27 mouse cellular contexts compared by ENCODE assay signal in the genomic region with DNA sequence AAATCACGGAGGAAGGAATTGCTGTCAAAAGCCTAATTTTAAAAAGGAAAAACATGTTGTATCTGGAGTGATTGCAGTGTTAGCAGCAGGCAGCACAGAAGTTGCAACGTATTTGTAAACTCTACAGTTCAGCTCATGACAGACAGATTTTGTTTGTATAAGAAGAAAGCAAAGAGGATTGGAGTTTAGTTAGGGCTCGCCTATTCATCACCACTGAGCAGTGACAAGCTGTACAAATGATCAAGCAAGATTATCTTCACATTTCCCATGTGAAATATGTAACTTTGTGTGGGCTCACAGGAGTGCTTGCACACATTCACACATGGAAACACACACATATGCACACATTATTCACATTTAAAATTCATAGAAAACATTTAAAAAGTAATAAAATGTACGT. TPM values are rescaled to one million over a fixed set of nuclear protein-coding genes. Genes with fewer than 3 reads are reported as not detected.
DNase-seq lines count a peak whose midpoint lies in the region; ATAC-seq and TF ChIP-seq lines count a peak whose summit lies in the region.
"Had no signal": no experiment of that assay in that cellular context is flagged by ENCODE, and none has a peak within 500 bp of the region (broad histone marks: within the 10 kb centered on the region; RNA-seq: fewer than 3 reads in every experiment).

No protein-coding gene starts in this region.

- TF ChIP-seq POLR2A in brain, embryonic 14.5 days (IDR thresholded peaks at IDR 0.05; ENCODE audit: borderline replicate concordance, extremely low read depth, insufficient read depth, insufficient read length, poor library complexity, severe bottlenecking) = no peak

- peak; percentile 71 for ATAC-seq in forebrain, embryonic 15.5 days (replicated peaks)
- ATAC-seq in forebrain, embryonic 11.5 days (replicated peaks; ENCODE audit: low FRiP score) = no peak
- peak; percentile 83 for ATAC-seq in forebrain, embryonic 16.5 days
- ATAC-seq: activated CD4-positive, CD25-positive, alpha-beta regulatory T cell, adult 4 months; CD4-positive, CD25-positive, alpha-beta regulatory T cell, adult 4 months; hindbrain, postnatal 0 days; inflammation-experienced regulatory T-cells, adult 6 months; intestine, embryonic 16.5 days had no signal

- no peak overlapping the region for H3K4me3 ChIP-seq in forebrain, embryonic 15.5 days
- no peak overlapping the region for H3K4me3 ChIP-seq in forebrain, embryonic 11.5 days (ENCODE audit: low read depth, low read length)
- H3K4me3 ChIP-seq in forebrain, embryonic 16.5 days (replicated peaks; ENCODE audit: low read length) = no peak overlapping the region
- H3K4me3 ChIP-seq: embryonic facial prominence, embryonic 12.5 days; embryonic facial prominence, embryonic 15.5 days; heart, adult 2 months; heart, embryonic 10.5 days; heart, embryonic 13.5 days had no signal

- no peak overlapping the region for H3K27ac ChIP-seq in forebrain, embryonic 15.5 days (replicated peaks)
- H3K27ac ChIP-seq in forebrain, embryonic 11.5 days (ENCODE audit: low read depth, low read length) = no peak overlapping the region
- H3K27ac ChIP-seq in forebrain, embryonic 16.5 days (ENCODE audit: low read length) = no peak overlapping the region
- H3K27ac ChIP-seq: embryonic facial prominence, embryonic 12.5 days; embryonic facial prominence, embryonic 15.5 days; heart, adult 2 months; heart, embryonic 10.5 days; heart, embryonic 13.5 days; hindbrain, embryonic 14.5 days; hindbrain, postnatal 0 days had no signal

- DNase-seq in forebrain, embryonic 11.5 days (ENCODE audit: low spot score) = no peak
- peak; percentile 44 for DNase-seq in brain, embryonic 14.5 days (ENCODE audit: low read depth)
- no peak for DNase-seq in adrenal gland, postnatal 36 days
- DNase-seq in neural tube, embryonic 10.5 days (ENCODE audit: extremely low spot score, low spot score) = no peak
- DNase-seq: adrenal gland, postnatal 10 days; cerebellum, adult 11 months; cerebellum, adult 2 months; cerebellum, adult 9-11 months; cerebellum, postnatal 25 days; gastrocnemius, postnatal 10 days; gastrocnemius, postnatal 36 days; heart, adult 2 months; heart, postnatal 14 days; heart, postnatal 4 days; kidney, adult 2 months had no signal

- H3K4me2 ChIP-seq in forebrain, embryonic 15.5 days (replicated peaks) = no peak overlapping the region
- no peak overlapping the region for H3K4me2 ChIP-seq in forebrain, embryonic 11.5 days (ENCODE audit: low read depth, low read length, severe bottlenecking)
- H3K4me2 ChIP-seq in forebrain, embryonic 16.5 days (ENCODE audit: low read length) = no peak overlapping the region
- H3K4me2 ChIP-seq: embryonic facial prominence, embryonic 12.5 days; embryonic facial prominence, embryonic 15.5 days; heart, embryonic 13.5 days; hindbrain, embryonic 14.5 days had no signal

- no peak overlapping the region for H3K9ac ChIP-seq in forebrain, embryonic 15.5 days (replicated peaks)
- H3K9ac ChIP-seq in forebrain, embryonic 11.5 days (ENCODE audit: low read length) = no peak overlapping the region
- H3K9ac ChIP-seq in forebrain, embryonic 16.5 days (replicated peaks; ENCODE audit: low read depth, low read length) = no peak overlapping the region
- H3K9ac ChIP-seq: embryonic facial prominence, embryonic 12.5 days; embryonic facial prominence, embryonic 15.5 days; heart, embryonic 13.5 days; hindbrain, embryonic 14.5 days had no signal

- no peak for TF ChIP-seq CTCF in brain, embryonic 14.5 days (IDR thresholded peaks at IDR 0.05; ENCODE audit: borderline replicate concordance, extremely low read depth, insufficient read depth, insufficient read length)

- H3K9me3 ChIP-seq in forebrain, embryonic 15.5 days = no peaks in the 10 kb centered on the region
- no peaks in the 10 kb centered on the region for H3K9me3 ChIP-seq in forebrain, embryonic 11.5 days (ENCODE audit: control insufficient read depth, low read length)
- H3K9me3 ChIP-seq in forebrain, embryonic 16.5 days (ENCODE audit: control insufficient read depth, low read length) = no peaks in the 10 kb centered on the region
- H3K9me3 ChIP-seq: embryonic facial prominence, embryonic 12.5 days; embryonic facial prominence, embryonic 15.5 days; heart, embryonic 10.5 days; heart, embryonic 13.5 days had no signal

- 43% methylated on average over 4 of the region's 4 CpGs for WGBS in forebrain, embryonic 15.5 days
- WGBS in forebrain, embryonic 11.5 days = 68% methylated on average over 4 of the region's 4 CpGs
- 42% methylated on average over 4 of the region's 4 CpGs for WGBS in forebrain, embryonic 16.5 days

- H3K27me3 ChIP-seq in forebrain, embryonic 15.5 days = no peaks in the 10 kb centered on the region
- no peaks in the 10 kb centered on the region for H3K27me3 ChIP-seq in forebrain, embryonic 11.5 days (ENCODE audit: control insufficient read depth, insufficient read depth, low read length)
- no peaks in the 10 kb centered on the region for H3K27me3 ChIP-seq in forebrain, embryonic 16.5 days (replicated peaks; ENCODE audit: control insufficient read depth, insufficient read depth, low read length)
- H3K27me3 ChIP-seq: embryonic facial prominence, embryonic 12.5 days; embryonic facial prominence, embryonic 15.5 days; heart, embryonic 13.5 days had no signal

- no peaks in the 10 kb centered on the region for H3K36me3 ChIP-seq in forebrain, embryonic 15.5 days
- H3K36me3 ChIP-seq in forebrain, embryonic 11.5 days (ENCODE audit: control insufficient read depth, insufficient read depth, low read length) = no peaks in the 10 kb centered on the region
- no peaks in the 10 kb centered on the region for H3K36me3 ChIP-seq in forebrain, embryonic 16.5 days (ENCODE audit: control insufficient read depth, insufficient read depth)
- H3K36me3 ChIP-seq: embryonic facial prominence, embryonic 12.5 days; embryonic facial prominence, embryonic 15.5 days; heart, embryonic 10.5 days; heart, embryonic 13.5 days had no signal

- H3K4me1 ChIP-seq in forebrain, embryonic 15.5 days = no peaks in the 10 kb centered on the region
- no peaks in the 10 kb centered on the region for H3K4me1 ChIP-seq in forebrain, embryonic 11.5 days (replicated peaks; ENCODE audit: control insufficient read depth, insufficient read depth, low read length)
- no peaks in the 10 kb centered on the region for H3K4me1 ChIP-seq in forebrain, embryonic 16.5 days (replicated peaks; ENCODE audit: control insufficient read depth, insufficient read depth, low read length)
- H3K4me1 ChIP-seq: embryonic facial prominence, embryonic 12.5 days; embryonic facial prominence, embryonic 15.5 days; heart, embryonic 10.5 days; heart, embryonic 13.5 days had no signal

RNA-seq across cellular contexts. Expression of gene Cenpw, which starts 57.5 kb away (rescaled TPM):
- polyA plus RNA-seq in forebrain, embryonic 15.5 days (2015; fragmentation: Nextera tagmentation; extraction: Ambion mirVana) = 26.3 and 27.5 TPM in 2 replicates
- polyA plus RNA-seq in forebrain, embryonic 11.5 days (2014; fragmentation: Nextera tagmentation; extraction: Ambion mirVana) = 101 and 104 TPM in 2 replicates
- polyA plus RNA-seq in brain, embryonic 14.5 days (2012; rRNA removed) = 9.4 and 13.9 TPM in 2 replicates
- polyA plus RNA-seq in forebrain, embryonic 16.5 days (2015; fragmentation: Nextera tagmentation; extraction: Ambion mirVana) = 21.0 and 23.4 TPM in 2 replicates
- 1 to 10 TPM; 1.4 to 2.3 TPM for total RNA-seq in adrenal gland, postnatal 36 days (2021)
